Mouse (Mus musculus) embryonic fibroblast, embryonic 13.5 days (primary cell): ENCODE data around the gene Sox30. TPM values are rescaled to one million over a fixed set of nuclear protein-coding genes. Genes with fewer than 3 reads are reported as not detected.
A peak's percentile ranks its signal among the peaks of the same experiment; 100 is the strongest.

Experiments
- H3K27ac ChIP-seq: 2 replicates; pipeline ENCODE4 v1.5.1; 2012; ENCODE audit warnings: low read length, control low read depth, inconsistent platforms; ENCODE audit not compliant: insufficient read depth
- H3K4me1 ChIP-seq: 2 replicates; pipeline ENCODE4 v1.6.1; 2011; ENCODE audit warnings: low read length; ENCODE audit not compliant: control insufficient read depth, insufficient read depth
- H3K4me3 ChIP-seq: 2 replicates; pipeline ENCODE4 v1.5.1; 2011; ENCODE audit warnings: mild to moderate bottlenecking, control low read depth, low read length; ENCODE audit not compliant: insufficient read depth
- CTCF ChIP-seq: IDR thresholded peaks from 2 replicates; pipeline ENCODE4 v1.5.1; 2011; ENCODE audit warnings: mild to moderate bottlenecking, control low read depth, low read length, moderate library complexity, borderline replicate concordance; ENCODE audit not compliant: insufficient read depth
- POLR2A ChIP-seq: IDR thresholded peaks from 2 replicates; pipeline ENCODE4 v1.6.1; 2011; ENCODE audit warnings: low read depth, mild to moderate bottlenecking, control low read depth, low read length, moderate library complexity
- polyA plus RNA-seq: library from polyadenylated mRNA; stranded (reverse); fragments of >200 nt; gene quantifications from 2 replicates; pipeline ENCODE4 v1.2.4, GENCODE M21; 2011; ENCODE audit warnings: low read depth; ENCODE audit not compliant: missing spikeins, insufficient read length

Gene Sox30
- polyA plus RNA-seq, 1 experiment, result not detected

GRCm38 (mm10) chr11:46061776-46062445, 81.8 kb downstream of the Sox30 start:
- H3K4me1 ChIP-seq, result peaks cover 22% of the 10 kb centered on the region
- H3K27ac ChIP-seq, result peak overlapping the region; percentile 50; the same call in 1 of the 2 replicates
- H3K4me3 ChIP-seq, result no peak overlapping the region
- TF ChIP-seq POLR2A (no peak), CTCF (no peak)

DNA sequence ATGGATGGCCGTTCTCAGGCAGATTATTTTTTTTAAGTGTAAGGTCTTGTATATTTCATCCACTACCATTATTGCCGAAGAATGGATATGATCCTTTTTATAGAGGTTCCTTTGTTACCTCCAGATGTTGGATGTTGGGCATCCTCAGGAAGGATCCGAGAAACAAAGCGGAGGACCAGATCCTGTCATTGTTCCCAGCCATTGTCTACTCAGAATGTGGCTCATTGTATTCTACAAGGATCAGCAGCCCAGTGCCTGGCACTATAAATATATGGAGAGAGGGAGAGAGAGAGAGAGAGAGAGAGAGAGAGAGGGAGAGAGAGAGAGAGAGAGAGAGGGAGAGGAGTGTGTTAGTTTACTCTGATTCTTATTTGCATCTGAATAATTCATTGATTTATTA, 82.5 kb downstream of the Sox30 start:
- Histone ChIP-seq H3K27ac (peak overlapping the region; percentile 21; the same call in 1 of the 2 replicates), H3K4me3 (no peak overlapping the region), H3K4me1 (peaks cover 26% of the 10 kb centered on the region)
- TF ChIP-seq POLR2A (no peak), CTCF (no peak)

- TF ChIP-seq POLR2A (no peak), CTCF (no peak)
- Histone ChIP-seq H3K4me3 (no peak overlapping the region), H3K4me1 (peaks cover 26% of the 10 kb centered on the region), H3K27ac (peak overlapping the region; percentile 23; the same call in 1 of the 2 replicates)
These were observed 83.1 kb downstream of the Sox30 start for GRCm38 (mm10) chr11:46062993-46063731.

DNA sequence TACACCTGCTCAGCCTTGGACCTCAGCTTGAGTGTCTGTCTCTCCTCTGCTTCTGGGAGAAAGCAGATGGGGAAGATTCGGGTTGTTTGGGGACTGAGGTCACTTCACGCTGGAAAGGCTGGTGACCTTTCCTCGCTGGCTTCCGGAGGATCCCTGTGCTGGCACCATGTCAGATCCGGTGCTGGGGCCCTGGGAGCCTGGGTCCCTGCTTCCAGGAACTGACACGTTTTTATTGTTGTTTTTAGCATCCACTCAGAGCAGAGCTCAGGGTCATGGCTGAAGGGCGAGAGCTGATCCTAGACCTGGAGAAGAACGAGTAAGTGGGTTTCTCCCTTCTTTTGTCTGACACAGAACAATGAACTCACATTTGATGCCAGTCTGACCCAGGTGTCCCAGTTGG, 84.7 kb downstream of the Sox30 start:
- Histone ChIP-seq H3K27ac (peak overlapping the region; percentile 63), H3K4me3 (no peak overlapping the region), H3K4me1 (peaks cover 30% of the 10 kb centered on the region)
- TF ChIP-seq POLR2A (no peak), CTCF (no peak)

DNA sequence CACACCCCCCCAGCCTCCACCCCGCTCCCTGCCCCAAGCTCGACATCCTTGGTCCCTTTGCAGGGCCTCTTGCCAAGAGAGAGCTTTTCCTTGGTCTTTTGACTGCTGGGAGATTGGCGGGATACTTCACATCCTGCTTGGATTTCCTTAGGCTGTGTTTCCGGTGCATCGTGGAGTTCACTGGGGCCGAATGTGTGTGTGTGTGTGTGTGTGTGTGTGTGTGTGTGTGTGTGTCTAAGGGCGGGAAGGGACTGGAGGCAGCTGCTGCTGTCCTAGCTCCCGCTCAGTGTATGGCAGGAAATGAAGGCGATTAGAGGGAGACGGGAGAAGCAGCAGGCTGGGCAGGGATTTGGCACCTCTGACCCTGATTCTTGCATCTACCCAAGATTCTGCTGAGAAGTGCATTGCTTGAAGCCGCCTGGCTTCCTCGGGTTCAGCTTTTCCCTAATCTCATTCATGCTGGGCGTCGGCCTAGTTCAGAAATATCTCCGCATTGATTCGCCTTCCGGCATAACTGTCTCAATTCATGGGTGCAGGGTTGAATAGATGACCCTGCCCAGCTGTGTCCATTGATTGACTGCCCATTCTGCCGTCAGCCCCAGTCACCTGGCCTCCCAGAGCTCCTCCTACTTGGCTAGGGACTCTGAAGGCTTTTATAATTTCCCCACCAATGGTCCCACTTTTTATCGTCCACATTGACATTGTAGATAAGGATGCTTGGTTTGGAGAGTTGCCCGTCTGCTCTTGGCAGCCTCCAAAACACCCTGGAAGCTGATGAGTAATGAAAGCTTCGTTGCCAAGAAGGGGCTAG, 85.3 kb downstream of the Sox30 start:
- Histone ChIP-seq H3K27ac (peak overlapping the region; percentile 73), H3K4me1 (peaks cover 31% of the 10 kb centered on the region), H3K4me3 (no peak overlapping the region)
- TF ChIP-seq CTCF (no peak), POLR2A (no peak)

Other genes with a start within 250 kb of the Sox30 start
- gene Clint1, start 128.3 kb upstream of the Sox30 start, polyA plus RNA-seq, result 106 and 109 TPM in 2 replicates
- gene Lsm11, start 35.4 kb upstream of the Sox30 start, polyA plus RNA-seq, result 6.8 and 7.9 TPM in 2 replicates
- 16.9 and 18.0 TPM in 2 replicates for gene Thg1l, start 24.8 kb upstream of the Sox30 start, polyA plus RNA-seq
- 3.0 and 15.8 TPM in 2 replicates for gene Gm12166, start 72.0 kb downstream of the Sox30 start, polyA plus RNA-seq
- gene Adam19, start 75.7 kb downstream of the Sox30 start, polyA plus RNA-seq, result 91.6 and 111 TPM in 2 replicates
- gene Nipal4, start 186.2 kb downstream of the Sox30 start, polyA plus RNA-seq, result 8.6 and 15.5 TPM in 2 replicates